Mouse (Mus musculus): ENCODE results near the gene Zfp385a.

Gene Zfp385a
- long read RNA-seq, experiment 1, result 0 reads
- long read RNA-seq, experiment 2, partial matches to known transcripts, result 1 of 1 reads
- long read RNA-seq, experiment 2, other reads (novel, unspliced or antisense), result 0 of 1 reads

- intact Hi-C loops (cut with DNase I), result no loop called here
Measured at GRCm38 (mm10) chr15:103339961-103340337, at the start of gene Zfp385a. TSS of gene Zfp385a (minus strand) at chr15:103340093.

- intact Hi-C loops (cut with DNase I), result loop anchor here (2.0 kb wide), 1 partner anchor 42 kb away; no protein-coding TSS in a partner anchor
Measured at GRCm38 (mm10) chr15:103388556-103389145, 48.8 kb upstream of the Zfp385a start.

- intact Hi-C loops (cut with DNase I), result no loop called here
Measured at GRCm38 (mm10) chr15:103383771-103384488, 44.0 kb upstream of the Zfp385a start.

- intact Hi-C loops (cut with DNase I), result no loop called here
Measured at GRCm38 (mm10) chr15:103382795-103383406, 43.0 kb upstream of the Zfp385a start.

- intact Hi-C loops (cut with DNase I), result no loop called here
Measured at GRCm38 (mm10) chr15:103382075-103382474, 42.2 kb upstream of the Zfp385a start.

GRCm38 (mm10) chr15:103378665-103379356, 38.9 kb upstream of the Zfp385a start:
- intact Hi-C loops (cut with DNase I), result no loop called here

GRCm38 (mm10) chr15:103377752-103378664, 38.1 kb upstream of the Zfp385a start:
- intact Hi-C loops (cut with DNase I), result no loop called here

GRCm38 (mm10) chr15:103376837-103377269, 37.0 kb upstream of the Zfp385a start:
- intact Hi-C loops (cut with DNase I), result no loop called here

GRCm38 (mm10) chr15:103375112-103375800, 35.4 kb upstream of the Zfp385a start:
- intact Hi-C loops (cut with DNase I), result no loop called here

- intact Hi-C loops (cut with DNase I), result no loop called here
Measured at GRCm38 (mm10) chr15:103372461-103372860, 32.6 kb upstream of the Zfp385a start.

- intact Hi-C loops (cut with DNase I), result no loop called here
Measured at GRCm38 (mm10) chr15:103371741-103372140, 31.8 kb upstream of the Zfp385a start.

GRCm38 (mm10) chr15:103371208-103371607, 31.3 kb upstream of the Zfp385a start:
- intact Hi-C loops (cut with DNase I), result no loop called here

GRCm38 (mm10) chr15:103370462-103370861, 30.6 kb upstream of the Zfp385a start:
- intact Hi-C loops (cut with DNase I), result no loop called here

- intact Hi-C loops (cut with DNase I), result no loop called here
Measured at GRCm38 (mm10) chr15:103369123-103369522, 29.2 kb upstream of the Zfp385a start.

GRCm38 (mm10) chr15:103368179-103368940, 28.5 kb upstream of the Zfp385a start:
- intact Hi-C loops (cut with DNase I), result no loop called here

GRCm38 (mm10) chr15:103366376-103367149, 26.7 kb upstream of the Zfp385a start, which contains the start of gene Itga5:
TSS of gene Itga5 (minus strand) at chr15:103366763.
- intact Hi-C loops (cut with DNase I), result no loop called here

- intact Hi-C loops (cut with DNase I), result no loop called here
Measured at GRCm38 (mm10) chr15:103365471-103366375, 25.8 kb upstream of the Zfp385a start.
